Mouse (Mus musculus) MEL (cell line): ENCODE measurements around the gene Sgpl1. TPM values are rescaled to one million over a fixed set of nuclear protein-coding genes. Genes with fewer than 3 reads are reported as not detected.

Experiments
- DNase-seq: peaks from one replicate; pipeline ENCODE4 v3.0.0; 2011; ENCODE audit warnings: low read depth, low spot score
- H3K27ac ChIP-seq: 2 replicates; pipeline ENCODE4 v1.5.1; 2012; ENCODE audit warnings: low read depth, mild to moderate bottlenecking, control low read depth, low read length, moderate library complexity; ENCODE audit not compliant: control insufficient read depth
- H3K27me3 ChIP-seq, 2 experiments: fragments of 150-350 bp in 1 of 2; sonication (generic) in 1 of 2; 2 replicates each; pipeline ENCODE4 v1.6.1; 2012; ENCODE audit warnings: low read length in 2 of 2, mild to moderate bottlenecking in 2 of 2, improper control_type of control experiment in 1 of 2, moderate library complexity in 1 of 2; ENCODE audit not compliant: insufficient read depth in 2 of 2, control insufficient read depth in 1 of 2
- H3K36me3 ChIP-seq, 2 experiments: 2 replicates each; pipeline ENCODE4 v1.6.1; 2012 to 2014; ENCODE audit warnings: low read length in 2 of 2, improper control_type of control experiment in 1 of 2, inconsistent platforms in 1 of 2, mild to moderate bottlenecking in 1 of 2; ENCODE audit not compliant: insufficient read depth in 2 of 2, control insufficient read depth in 1 of 2
- H3K4me1 ChIP-seq, 2 experiments: fragments of 150-350 bp in 1 of 2; sonication (generic) in 1 of 2; 2 replicates each; pipeline ENCODE4 v1.6.1; 2012; ENCODE audit warnings: low read length in 2 of 2, improper control_type of control experiment in 1 of 2, mild to moderate bottlenecking in 1 of 2; ENCODE audit not compliant: insufficient read depth in 2 of 2, control insufficient read depth in 1 of 2
- H3K4me3 ChIP-seq, 2 experiments: fragments of 150-350 bp in 1 of 2; sonication (generic) in 1 of 2; 2 replicates each; pipeline ENCODE4 v1.5.1; 2012; ENCODE audit warnings: low read depth in 2 of 2, low read length in 2 of 2, mild to moderate bottlenecking in 2 of 2, moderate library complexity in 2 of 2, control low read depth in 1 of 2, improper control_type of control experiment in 1 of 2; ENCODE audit not compliant: control insufficient read depth in 1 of 2, insufficient read depth in 1 of 2
- H3K79me2 ChIP-seq: 2 replicates; pipeline ENCODE4 v1.6.1; 2012; ENCODE audit warnings: mild to moderate bottlenecking, low read length, moderate library complexity; ENCODE audit not compliant: control insufficient read depth, poor library complexity, insufficient read depth
- H3K9ac ChIP-seq: 2 replicates; pipeline ENCODE4 v1.6.1; 2012; ENCODE audit warnings: low read depth, mild to moderate bottlenecking, control low read depth, low read length, moderate library complexity; ENCODE audit not compliant: control insufficient read depth, poor library complexity, severe bottlenecking
- H3K9me3 ChIP-seq: fragments of 150-350 bp; sonication (generic); replicated peaks from 2 replicates; pipeline ENCODE4 v1.6.1; 2012; ENCODE audit warnings: mild to moderate bottlenecking, low read length, improper control_type of control experiment, moderate library complexity; ENCODE audit not compliant: insufficient read depth
- CHD1 ChIP-seq: IDR thresholded peaks from 2 replicates; pipeline ENCODE4 v1.6.1; 2012; ENCODE audit warnings: low read depth, mild to moderate bottlenecking, inconsistent platforms, low read length, improper control_type of control experiment
- CTCF ChIP-seq, 3 experiments: IDR thresholded peaks in 2 of 3; conservative IDR thresholded peaks in 1 of 3; 2 replicates each; pipeline ENCODE4 v1.5.1; 2011 to 2012; ENCODE audit warnings: low read length in 3 of 3, low read depth in 2 of 3, mild to moderate bottlenecking in 2 of 3, improper control_type of control experiment in 1 of 3, inconsistent platforms in 1 of 3, mixed read lengths in 1 of 3, moderate library complexity in 1 of 3; ENCODE audit not compliant: control insufficient read depth in 1 of 3, insufficient read depth in 1 of 3, poor library complexity in 1 of 3, severe bottlenecking in 1 of 3
- EP300 ChIP-seq, 2 experiments: IDR thresholded peaks; 2 replicates each; pipeline ENCODE4 v1.6.1; 2011; ENCODE audit warnings: improper control_type of control experiment in 2 of 2, low read length in 2 of 2, low read depth in 1 of 2, mild to moderate bottlenecking in 1 of 2
- GATA1 ChIP-seq: IDR thresholded peaks from 2 replicates; pipeline ENCODE4 v1.6.1; 2011; ENCODE audit warnings: low read depth, low read length, improper control_type of control experiment
- KAT2A ChIP-seq: conservative IDR thresholded peaks from 2 replicates; pipeline ENCODE4 v1.6.1; 2012; ENCODE audit warnings: low read depth, low read length, improper control_type of control experiment, inconsistent platforms
- MAX ChIP-seq: IDR thresholded peaks from 2 replicates; pipeline ENCODE4 v1.6.1; 2011; ENCODE audit warnings: low read length, improper control_type of control experiment
- MYB ChIP-seq: IDR thresholded peaks from 2 replicates; pipeline ENCODE4 v1.6.1; 2011; ENCODE audit warnings: mild to moderate bottlenecking, low read depth, low read length, improper control_type of control experiment
- MYC ChIP-seq: IDR thresholded peaks from 2 replicates; pipeline ENCODE4 v1.6.1; 2011; ENCODE audit warnings: low read depth, mild to moderate bottlenecking, low read length, improper control_type of control experiment, moderate library complexity
- POLR2AphosphoS5 ChIP-seq: IDR thresholded peaks from 2 replicates; pipeline ENCODE4 v1.6.1; 2012; ENCODE audit warnings: low read depth, borderline replicate concordance, mild to moderate bottlenecking, inconsistent platforms, low read length, moderate library complexity, mixed read lengths
- RAD21 ChIP-seq: IDR thresholded peaks from 2 replicates; pipeline ENCODE4 v1.6.1; 2011; ENCODE audit warnings: mild to moderate bottlenecking, low read depth, low read length, improper control_type of control experiment
- RCOR1 ChIP-seq: IDR thresholded peaks from 2 replicates; pipeline ENCODE4 v1.6.1; 2012; ENCODE audit warnings: low read depth, mild to moderate bottlenecking, inconsistent platforms, low read length, improper control_type of control experiment
- SIN3A ChIP-seq: IDR thresholded peaks from 2 replicates; pipeline ENCODE4 v1.6.1; 2012; ENCODE audit warnings: low read length, improper control_type of control experiment, inconsistent platforms
- TCF12 ChIP-seq: IDR thresholded peaks from 2 replicates; pipeline ENCODE4 v1.6.1; 2014; ENCODE audit warnings: low read depth, mild to moderate bottlenecking, inconsistent platforms, low read length, improper control_type of control experiment, moderate library complexity
- UBTF ChIP-seq: IDR thresholded peaks from 2 replicates; pipeline ENCODE4 v1.6.1; 2012; ENCODE audit warnings: low read depth, mild to moderate bottlenecking, inconsistent platforms, low read length, improper control_type of control experiment, moderate library complexity, borderline replicate concordance; ENCODE audit not compliant: insufficient read depth
- USF1 ChIP-seq: IDR thresholded peaks from 2 replicates; pipeline ENCODE4 v1.6.1; 2014; ENCODE audit warnings: low read depth, mild to moderate bottlenecking, inconsistent platforms, low read length, improper control_type of control experiment, moderate library complexity
- USF2 ChIP-seq, 2 experiments: IDR thresholded peaks; 2 replicates each; pipeline ENCODE4 v1.6.1; 2011 to 2012; ENCODE audit warnings: improper control_type of control experiment in 2 of 2, low read length in 2 of 2, borderline replicate concordance in 1 of 2, inconsistent platforms in 1 of 2, low read depth in 1 of 2, mild to moderate bottlenecking in 1 of 2; ENCODE audit not compliant: insufficient read depth in 1 of 2
- ZMIZ1 ChIP-seq: IDR thresholded peaks from 2 replicates; pipeline ENCODE4 v1.6.1; 2012; ENCODE audit warnings: low read depth, mild to moderate bottlenecking, inconsistent platforms, low read length, improper control_type of control experiment, moderate library complexity
- ZNF384 ChIP-seq: IDR thresholded peaks from 2 replicates; pipeline ENCODE4 v1.6.1; 2012; ENCODE audit warnings: low read depth, mild to moderate bottlenecking, inconsistent platforms, low read length, improper control_type of control experiment
- polyA plus RNA-seq, 2 experiments: library from polyadenylated mRNA; stranded (reverse) in 1 of 2; unstranded in 1 of 2; fragments of >175 nt in 1 of 2; fragments of >200 nt in 1 of 2; gene quantifications; 2 replicates each; pipeline versions ENCODE4 v1.2.1 to v1.2.4; 2012; ENCODE audit warnings: low replicate concordance in 2 of 2, low read depth in 1 of 2; ENCODE audit not compliant: insufficient read length in 2 of 2, insufficient read depth in 1 of 2, missing spikeins in 1 of 2
- total RNA-seq: library from RNA; depleted of rRNA; stranded (reverse); fragments of 300-350 nt; gene quantifications from 2 replicates; pipeline ENCODE4 v1.2.3, GENCODE M21; 2012

Sgpl1 gene
- total and polyA plus RNA-seq, 3 experiments, result 8.7 to 11.7 TPM; not detected in 1

DNA sequence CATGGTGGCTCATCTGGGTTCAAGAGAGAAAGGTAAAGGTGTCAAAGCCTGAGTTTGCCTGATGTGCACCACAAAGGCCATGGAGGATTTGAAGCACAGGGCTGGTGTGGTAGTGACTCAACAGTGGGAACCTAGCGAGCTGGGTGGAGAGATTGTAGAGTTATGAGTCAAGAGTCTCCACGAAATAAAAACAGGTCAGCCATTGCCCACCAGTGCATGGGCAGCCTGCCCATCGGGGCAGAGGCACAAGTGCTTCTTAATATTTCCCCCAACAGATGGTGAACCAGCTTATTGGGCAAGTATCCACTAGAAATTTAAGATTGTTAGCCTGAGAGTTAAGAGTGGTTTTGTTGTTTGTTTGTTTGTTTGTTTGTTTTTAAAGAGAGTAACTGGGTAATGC lies 16.5 kb downstream of the Sgpl1 start:
- H3K27ac ChIP-seq, result no peak overlapping the region
- no peaks in the 10 kb centered on the region for H3K4me1 ChIP-seq
- no peak for DNase-seq
- no peak overlapping the region for H3K9ac ChIP-seq
- H3K36me3 ChIP-seq, result peaks cover 0 to 3% of the 10 kb centered on the region in 2 experiments; a peak in 1 of 4 replicates
- no peaks in the 10 kb centered on the region for H3K79me2 ChIP-seq
- no peak overlapping the region for H3K4me3 ChIP-seq
- TF ChIP-seq CTCF (IDR thresholded peaks at IDR 0.05 in 2 of 3, conservative IDR thresholded peaks at IDR 0.05 in 1 of 3; ENCODE audit: control insufficient read depth in 1 of 3, insufficient read depth in 1 of 3, low read depth in 2 of 3, low read length in 3 of 3, poor library complexity in 1 of 3, severe bottlenecking in 1 of 3) (no peak), UBTF (no peak), MYC (no peak), USF1 (no peak)
- no peaks in the 10 kb centered on the region for H3K9me3 ChIP-seq
- no peaks in the 10 kb centered on the region for H3K27me3 ChIP-seq

DNA sequence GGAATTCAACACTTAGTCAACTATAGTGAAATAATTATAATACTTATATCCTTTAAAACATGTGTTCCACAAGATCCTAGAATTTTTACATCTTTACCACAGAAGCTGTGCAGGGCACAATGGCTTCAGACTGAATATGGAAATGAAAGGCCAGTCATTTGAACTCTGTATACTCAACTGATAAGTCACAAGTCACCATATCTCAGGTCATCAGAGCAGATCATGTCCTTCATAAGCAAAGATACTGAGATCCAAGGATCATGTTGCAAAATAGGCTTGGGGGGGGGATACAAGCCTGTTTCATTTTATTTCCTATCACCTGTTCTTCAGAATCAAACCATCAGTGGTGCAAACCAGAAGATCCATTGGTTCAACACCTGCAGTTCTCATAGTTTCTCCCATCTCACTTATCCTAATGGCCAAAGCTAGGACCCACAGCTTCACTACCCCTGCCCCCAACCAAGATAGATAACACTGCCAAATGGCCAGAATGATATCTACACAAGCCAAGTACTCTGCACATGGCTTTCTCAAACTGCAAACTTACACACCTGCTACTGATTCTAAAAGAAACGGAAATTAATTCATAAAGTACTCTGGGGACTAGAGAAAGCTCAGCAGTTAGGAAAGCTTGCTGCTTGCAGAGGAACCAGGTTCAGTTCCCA lies 18.7 kb downstream of the Sgpl1 start:
- Histone ChIP-seq H3K27me3 (no peaks in the 10 kb centered on the region), H3K4me1 (peaks cover 2 to 5% of the 10 kb centered on the region in 2 experiments; a peak in 3 of 4 replicates), H3K4me3 (no peak overlapping the region), H3K9ac (no peak overlapping the region), H3K79me2 (no peaks in the 10 kb centered on the region), H3K27ac (no peak overlapping the region), H3K36me3 (peaks cover 0 to 16% of the 10 kb centered on the region in 2 experiments; a peak in 2 of 4 replicates), H3K9me3 (no peaks in the 10 kb centered on the region)
- no peak for DNase-seq
- TF ChIP-seq CHD1, result no peak

DNA sequence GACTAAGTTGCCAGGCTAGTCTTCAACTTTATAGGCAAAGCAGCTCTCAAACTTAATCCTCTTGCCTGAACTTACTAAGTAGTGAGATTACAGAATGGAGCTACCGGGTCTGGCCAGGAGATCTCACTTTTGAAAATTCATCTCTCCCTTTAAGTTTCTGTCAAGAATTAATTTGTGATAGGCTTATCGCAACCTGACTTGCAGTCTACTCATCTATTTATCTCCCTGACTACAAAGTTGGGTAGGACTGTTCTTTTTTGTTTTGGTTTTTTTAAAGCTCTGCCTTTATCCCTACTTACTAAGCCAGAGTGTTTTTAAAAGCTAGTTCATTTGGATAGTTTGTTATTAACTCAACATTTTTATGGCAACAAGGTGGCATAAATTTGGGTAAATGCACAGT lies 23.0 kb downstream of the Sgpl1 start:
- Histone ChIP-seq H3K79me2 (no peaks in the 10 kb centered on the region), H3K9me3 (no peaks in the 10 kb centered on the region), H3K27me3 (no peaks in the 10 kb centered on the region), H3K36me3 (peaks cover 0 to 33% of the 10 kb centered on the region in 2 experiments; a peak in 2 of 4 replicates), H3K4me3 (no peak overlapping the region), H3K27ac (no peak overlapping the region; the same call in 1 of the 2 replicates), H3K4me1 (peaks cover 7 to 12% of the 10 kb centered on the region in 2 experiments), H3K9ac (no peak overlapping the region)
- DNase-seq, result peak; percentile 30
- TF ChIP-seq EP300 (IDR thresholded peaks at IDR 0.05; ENCODE audit: low read depth in 1 of 2, low read length in 2 of 2) (peak; percentile 61 to 62; a peak in 3 of 4 replicates), MAX (no peak), SIN3A (no peak), GATA1 (peak; percentile 74), ZNF384 (peak; percentile 66), TCF12 (peak; percentile 76), POLR2AphosphoS5 (no peak), KAT2A (no peak), MYB (no peak), RAD21 (no peak), RCOR1 (peak; percentile 65; the same call in 1 of the 2 replicates), USF2 (IDR thresholded peaks at IDR 0.05; ENCODE audit: borderline replicate concordance in 1 of 2, insufficient read depth in 1 of 2, low read depth in 1 of 2, low read length in 2 of 2) (no peak), ZMIZ1 (no peak)
